Mouse (Mus musculus) forebrain, embryonic 11.5 days (tissue): ENCODE data around the gene Reg3a. TPM values are rescaled to one million over a fixed set of nuclear protein-coding genes. Genes with fewer than 3 reads are reported as not detected.
"Not testable (repeated sequence)": the region's sequence is repeated elsewhere in the genome, so short reads cannot be mapped to it uniquely, and the experiment has no call there.

Experiments used
- ATAC-seq: fragments of 200-750 bp; cut with Nextera tagmentation; replicated peaks from 2 replicates; pipeline ENCODE4 v1.8.0; 2017; ENCODE audit warnings: moderate TSS enrichment; ENCODE audit not compliant: low FRiP score
- DNase-seq: peaks from one replicate; pipeline ENCODE4 v3.0.0-alpha.2; 2017; ENCODE audit warnings: low spot score
- H3K27ac ChIP-seq: fragments of 300-500 bp; sonication (generic); 2 replicates; pipeline ENCODE4 v1.5.1; 2014; ENCODE audit warnings: low read depth, low read length
- H3K27me3 ChIP-seq: fragments of 300-500 bp; sonication (generic); 2 replicates; pipeline ENCODE4 v1.6.1; 2014; ENCODE audit warnings: mild to moderate bottlenecking, low read length, mixed read lengths; ENCODE audit not compliant: control insufficient read depth, insufficient read depth
- H3K36me3 ChIP-seq: fragments of 300-500 bp; sonication (generic); 2 replicates; pipeline ENCODE4 v1.6.1; 2014; ENCODE audit warnings: mild to moderate bottlenecking, low read length, moderate library complexity, mixed read lengths; ENCODE audit not compliant: control insufficient read depth, insufficient read depth
- H3K4me1 ChIP-seq: fragments of 300-500 bp; sonication (generic); replicated peaks from 2 replicates; pipeline ENCODE4 v1.6.1; 2014; ENCODE audit warnings: low read length, mixed read lengths; ENCODE audit not compliant: control insufficient read depth, insufficient read depth
- H3K4me2 ChIP-seq: fragments of 300-500 bp; sonication (generic); 2 replicates; pipeline ENCODE4 v1.6.1; 2014; ENCODE audit warnings: low read depth, mild to moderate bottlenecking, low read length, moderate library complexity, mixed read lengths; ENCODE audit not compliant: severe bottlenecking
- H3K4me3 ChIP-seq: fragments of 300-500 bp; sonication (generic); 2 replicates; pipeline ENCODE4 v1.5.1; 2014; ENCODE audit warnings: low read depth, low read length
- H3K9ac ChIP-seq: fragments of 300-500 bp; sonication (generic); 2 replicates; pipeline ENCODE4 v1.6.1; 2014; ENCODE audit warnings: low read length
- H3K9me3 ChIP-seq: fragments of 300-500 bp; sonication (generic); 2 replicates; pipeline ENCODE4 v1.6.1; 2016; ENCODE audit warnings: low read length, mixed read lengths; ENCODE audit not compliant: control insufficient read depth
- WGBS: fragments of 180-500 bp; shearing (Covaris S2); extraction: QIAGEN DNeasy Blood & Tissue Kit; methylation state at CpG from one replicate; pipeline ENCODE4 v1.1.7; 2014; 5-methylcytosine and 5-hydroxymethylcytosine counted together
- polyA plus RNA-seq: library from polyadenylated mRNA; unstranded; fragments of >200 nt; fragmentation: Nextera tagmentation; extraction: Ambion mirVana; gene quantifications from 2 replicates; pipeline ENCODE4 v1.2.1, GENCODE M21; 2014

Gene Reg3a
- polyA plus RNA-seq, 1 experiment from 2014 or later: not detected

DNA sequence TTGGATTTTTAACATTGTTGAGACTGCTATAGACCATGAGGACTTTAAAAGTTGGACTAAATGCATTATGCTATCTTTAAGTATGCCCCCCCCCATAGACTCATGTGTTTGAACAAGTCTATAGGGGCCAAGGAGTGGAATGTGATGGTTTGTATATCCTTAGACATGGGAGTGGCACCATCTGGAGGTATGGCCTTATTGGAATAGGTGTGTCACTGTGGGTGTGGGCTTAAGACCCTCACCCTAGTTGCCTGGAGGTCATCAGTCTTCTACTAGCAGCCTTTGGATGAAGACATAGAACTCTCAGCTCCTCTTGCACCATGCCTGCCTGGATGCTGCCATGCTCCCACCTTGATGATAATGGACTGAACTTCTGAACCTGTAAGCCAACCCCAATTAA, 41.9 kb downstream of the Reg3a start, which contains the start of gene Reg1:
Gene Reg1 (plus strand): TSS at position 301 of the 400 bp plus-strand sequence.
- ATAC-seq, H3K9ac ChIP-seq, H3K9me3 ChIP-seq, H3K4me2 ChIP-seq, H3K36me3 ChIP-seq, H3K27ac ChIP-seq, H3K4me3 ChIP-seq, H3K27me3 ChIP-seq, DNase-seq, H3K4me1 ChIP-seq: not testable (repeated sequence)

DNA sequence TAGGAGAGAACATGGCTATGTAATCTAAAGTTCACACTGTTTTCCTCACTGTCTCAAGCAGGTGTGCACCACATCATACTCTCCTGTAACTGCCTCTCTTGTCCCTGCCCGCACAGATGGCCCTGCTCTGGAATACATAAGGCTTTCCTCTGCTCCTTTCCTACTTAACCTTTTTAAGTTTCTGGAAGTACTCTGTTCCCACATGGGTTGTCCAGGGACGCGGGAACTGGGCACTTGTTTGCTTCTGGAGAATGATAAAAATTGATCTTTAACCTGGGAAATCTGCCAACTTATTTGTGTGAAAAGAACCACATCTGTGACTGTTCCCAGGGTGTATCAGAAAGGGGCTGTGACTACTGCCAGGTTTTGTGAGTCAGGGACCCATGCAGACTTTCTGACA, 45.0 kb downstream of the Reg3a start:
- H3K27me3 ChIP-seq: no peaks in the 10 kb centered on the region
- H3K9me3 ChIP-seq: no peaks in the 10 kb centered on the region
- H3K27ac ChIP-seq: no peak overlapping the region
- H3K36me3 ChIP-seq: no peaks in the 10 kb centered on the region
- 90% methylated on average over 3 of the region's 3 CpGs for WGBS
- no peak overlapping the region for H3K4me3 ChIP-seq
- DNase-seq (no peak), ATAC-seq (no peak)
- H3K9ac ChIP-seq: no peak overlapping the region
- no peak overlapping the region for H3K4me2 ChIP-seq
- H3K4me1 ChIP-seq: no peaks in the 10 kb centered on the region

Other genes starting within 250 kb of the Reg3a start
- gene Reg3b, start 10.1 kb upstream of the Reg3a start, polyA plus RNA-seq: not detected in 2 replicates
- not detected in 2 replicates for gene Reg3d, start 1.8 kb upstream of the Reg3a start, polyA plus RNA-seq
- gene Reg2, start 14.9 kb downstream of the Reg3a start, polyA plus RNA-seq: not detected in 2 replicates
- not detected in 2 replicates for gene Reg1, start 42.0 kb downstream of the Reg3a start, polyA plus RNA-seq
- gene Reg3g, start 88.2 kb downstream of the Reg3a start, polyA plus RNA-seq: not detected in 2 replicates